Mouse (Mus musculus): ENCODE measurements around the gene Myh3.

Gene Myh3

GRCm38 (mm10) chr11:67104714-67105113 lies 26.6 kb downstream of the Myh3 start:
- DNase-seq (ENCODE audit: low read depth, low spot score), result no peak

GRCm38 (mm10) chr11:67105689-67106088 lies 27.6 kb downstream of the Myh3 start:
- DNase-seq (ENCODE audit: low read depth, low spot score), result no peak

GRCm38 (mm10) chr11:67106973-67107372 lies 28.9 kb downstream of the Myh3 start:
- DNase-seq (ENCODE audit: low read depth, low spot score), result no peak

GRCm38 (mm10) chr11:67110168-67110948 lies 32.3 kb downstream of the Myh3 start:
- DNase-seq (ENCODE audit: low read depth, low spot score), result peak; percentile 81

- peak; percentile 89 for DNase-seq (ENCODE audit: low read depth, low spot score)
These were observed 34.1 kb downstream of the Myh3 start for GRCm38 (mm10) chr11:67112019-67112850.

- DNase-seq (ENCODE audit: low read depth, low spot score), result peak; percentile 84
These were observed 34.7 kb downstream of the Myh3 start for GRCm38 (mm10) chr11:67112851-67113202.

GRCm38 (mm10) chr11:67113381-67113780 lies 35.3 kb downstream of the Myh3 start:
- DNase-seq (ENCODE audit: low read depth, low spot score), result no peak

GRCm38 (mm10) chr11:67114261-67114660 lies 36.2 kb downstream of the Myh3 start:
- DNase-seq (ENCODE audit: low read depth, low spot score), result no peak

GRCm38 (mm10) chr11:67114901-67115300 lies 36.8 kb downstream of the Myh3 start:
- DNase-seq (ENCODE audit: low read depth, low spot score), result no peak

- DNase-seq (ENCODE audit: low read depth, low spot score), result no peak
These were observed 38.6 kb downstream of the Myh3 start for GRCm38 (mm10) chr11:67116725-67117124.

- DNase-seq (ENCODE audit: low read depth, low spot score), result no peak
These were observed 41.5 kb downstream of the Myh3 start for GRCm38 (mm10) chr11:67119539-67120070.

GRCm38 (mm10) chr11:67120697-67121294 lies 42.7 kb downstream of the Myh3 start:
- DNase-seq (ENCODE audit: low read depth, low spot score), result no peak

- no peak for DNase-seq (ENCODE audit: low read depth, low spot score)
These were observed 46.8 kb downstream of the Myh3 start for GRCm38 (mm10) chr11:67124943-67125342.

GRCm38 (mm10) chr11:67125361-67125760 lies 47.3 kb downstream of the Myh3 start:
- DNase-seq (ENCODE audit: low read depth, low spot score), result no peak

- DNase-seq (ENCODE audit: low read depth, low spot score), result no peak
These were observed 55.4 kb downstream of the Myh3 start for GRCm38 (mm10) chr11:67133526-67133925.

GRCm38 (mm10) chr11:67134654-67135053 lies 56.6 kb downstream of the Myh3 start:
- DNase-seq (ENCODE audit: low read depth, low spot score), result no peak

- no peak for DNase-seq (ENCODE audit: low read depth, low spot score)
These were observed 57.4 kb downstream of the Myh3 start for GRCm38 (mm10) chr11:67135532-67135931.

GRCm38 (mm10) chr11:67139556-67139955 lies 61.5 kb downstream of the Myh3 start:
- DNase-seq (ENCODE audit: low read depth, low spot score), result no peak

GRCm38 (mm10) chr11:67140175-67140574 lies 62.1 kb downstream of the Myh3 start:
- DNase-seq (ENCODE audit: low read depth, low spot score), result no peak

GRCm38 (mm10) chr11:67141031-67141430 lies 62.9 kb downstream of the Myh3 start:
- no peak for DNase-seq (ENCODE audit: low read depth, low spot score)

GRCm38 (mm10) chr11:67142047-67142446 lies 63.9 kb downstream of the Myh3 start:
- no peak for DNase-seq (ENCODE audit: low read depth, low spot score)

- DNase-seq (ENCODE audit: low read depth, low spot score), result no peak
These were observed 65.0 kb downstream of the Myh3 start for GRCm38 (mm10) chr11:67143065-67143464.
